Mouse (Mus musculus) heart, postnatal 0 days (tissue): ENCODE results near the gene Pxdn. TPM values are rescaled to one million over a fixed set of nuclear protein-coding genes. Genes with fewer than 3 reads are reported as not detected.

Experiments used
- ATAC-seq: fragments of 200-750 bp; cut with Nextera tagmentation; 2 replicates; pipeline ENCODE4 v1.8.0; 2017; ENCODE audit warnings: low read depth, moderate number of reproducible peaks, moderate library complexity; ENCODE audit not compliant: insufficient read depth
- DNase-seq: peaks from one replicate; pipeline ENCODE4 v3.0.0-alpha.2; 2016; ENCODE audit warnings: low spot score
- H3K27ac ChIP-seq: fragments of 300-500 bp; sonication (generic); 2 replicates; pipeline ENCODE4 v1.5.1; 2014; ENCODE audit warnings: low read depth, mild to moderate bottlenecking
- H3K27me3 ChIP-seq: fragments of 300-500 bp; sonication (generic); 2 replicates; pipeline ENCODE4 v1.6.1; 2014; ENCODE audit warnings: low read length, mixed read lengths; ENCODE audit not compliant: control insufficient read depth, insufficient read depth
- H3K36me3 ChIP-seq: fragments of 300-500 bp; sonication (generic); replicated peaks from 2 replicates; pipeline ENCODE4 v1.6.1; 2014; ENCODE audit warnings: low read length, mixed read lengths; ENCODE audit not compliant: control insufficient read depth, insufficient read depth
- H3K4me1 ChIP-seq: fragments of 300-500 bp; sonication (generic); 2 replicates; pipeline ENCODE4 v1.6.1; 2014; ENCODE audit warnings: antibody characterized with exemption; ENCODE audit not compliant: control insufficient read depth, insufficient read depth
- H3K4me2 ChIP-seq: fragments of 300-500 bp; sonication (generic); 2 replicates; pipeline ENCODE4 v1.6.1; 2014; ENCODE audit warnings: low read depth, mild to moderate bottlenecking, low read length, moderate library complexity
- H3K4me3 ChIP-seq: fragments of 300-500 bp; sonication (generic); 2 replicates; pipeline ENCODE4 v1.5.1; 2014; ENCODE audit warnings: low read depth, low read length
- H3K9ac ChIP-seq: fragments of 300-500 bp; sonication (generic); replicated peaks from 2 replicates; pipeline ENCODE4 v1.6.1; 2014; ENCODE audit warnings: low read depth, low read length, mixed read lengths
- H3K9me3 ChIP-seq: fragments of 300-500 bp; sonication (generic); replicated peaks from 2 replicates; pipeline ENCODE4 v1.6.1; 2016; ENCODE audit warnings: low read length; ENCODE audit not compliant: control insufficient read depth
- CTCF ChIP-seq: IDR thresholded peaks from 2 replicates; pipeline ENCODE4 v1.5.1; 2016; ENCODE audit warnings: antibody characterized with exemption, control low read depth, low read depth
- EP300 ChIP-seq: IDR thresholded peaks from 2 replicates; pipeline ENCODE4 v1.6.1; 2016; ENCODE audit warnings: antibody characterized with exemption, low read depth
- WGBS: fragments of 180-500 bp; shearing (Covaris S2); extraction: QIAGEN DNeasy Blood & Tissue Kit; methylation state at CpG from one replicate; pipeline ENCODE4 v1.1.7; 2014; 5-methylcytosine and 5-hydroxymethylcytosine counted together
- polyA plus RNA-seq: library from polyadenylated mRNA; unstranded; fragments of >200 nt; fragmentation: Nextera tagmentation; extraction: Ambion mirVana; gene quantifications from 2 replicates; pipeline ENCODE4 v1.2.1, GENCODE M21; 2015
- total RNA-seq: library from RNA; depleted of rRNA; stranded (reverse); fragments of >200 nt; gene quantifications from 2 replicates; pipeline ENCODE4 v1.2.3, GENCODE M21; 2014; ENCODE audit warnings: low replicate concordance

Gene Pxdn
- total and polyA plus RNA-seq, 2 experiments from 2014 or later: 49.7 to 144 TPM

DNA sequence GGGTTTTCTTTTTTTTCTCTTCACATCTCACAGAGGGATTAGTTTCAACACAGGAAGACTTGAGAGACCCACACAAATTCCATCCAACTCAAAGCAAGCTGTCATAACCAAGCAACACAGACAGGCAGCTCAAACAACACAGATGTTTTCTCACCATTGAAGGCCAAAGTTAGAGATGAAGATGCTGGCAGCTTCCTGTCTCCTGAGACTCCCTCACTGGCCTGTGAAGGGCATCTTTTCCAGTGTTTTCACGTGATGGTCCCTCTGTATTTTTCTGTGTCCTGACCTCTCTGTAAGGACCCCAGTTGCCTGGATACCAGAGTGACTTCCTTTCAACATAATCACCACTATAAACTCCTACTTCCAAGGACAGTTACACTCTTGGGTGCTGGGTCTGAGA, 98.0 kb downstream of the Pxdn start:
- Histone ChIP-seq H3K4me1 (no peaks in the 10 kb centered on the region), H3K4me3 (no peak overlapping the region), H3K27me3 (no peaks in the 10 kb centered on the region), H3K36me3 (no peaks in the 10 kb centered on the region), H3K9ac (no peak overlapping the region), H3K9me3 (no peaks in the 10 kb centered on the region), H3K4me2 (no peak overlapping the region), H3K27ac (peak overlapping the region; percentile 70; the same call in 1 of the 2 replicates)
- no peak for TF ChIP-seq CTCF
- TF ChIP-seq EP300: no peak
- ATAC-seq (peak; percentile 42; the same call in 1 of the 2 replicates), DNase-seq (no peak)
- 26% methylated on average over 1 of the region's 1 CpGs for WGBS

DNA sequence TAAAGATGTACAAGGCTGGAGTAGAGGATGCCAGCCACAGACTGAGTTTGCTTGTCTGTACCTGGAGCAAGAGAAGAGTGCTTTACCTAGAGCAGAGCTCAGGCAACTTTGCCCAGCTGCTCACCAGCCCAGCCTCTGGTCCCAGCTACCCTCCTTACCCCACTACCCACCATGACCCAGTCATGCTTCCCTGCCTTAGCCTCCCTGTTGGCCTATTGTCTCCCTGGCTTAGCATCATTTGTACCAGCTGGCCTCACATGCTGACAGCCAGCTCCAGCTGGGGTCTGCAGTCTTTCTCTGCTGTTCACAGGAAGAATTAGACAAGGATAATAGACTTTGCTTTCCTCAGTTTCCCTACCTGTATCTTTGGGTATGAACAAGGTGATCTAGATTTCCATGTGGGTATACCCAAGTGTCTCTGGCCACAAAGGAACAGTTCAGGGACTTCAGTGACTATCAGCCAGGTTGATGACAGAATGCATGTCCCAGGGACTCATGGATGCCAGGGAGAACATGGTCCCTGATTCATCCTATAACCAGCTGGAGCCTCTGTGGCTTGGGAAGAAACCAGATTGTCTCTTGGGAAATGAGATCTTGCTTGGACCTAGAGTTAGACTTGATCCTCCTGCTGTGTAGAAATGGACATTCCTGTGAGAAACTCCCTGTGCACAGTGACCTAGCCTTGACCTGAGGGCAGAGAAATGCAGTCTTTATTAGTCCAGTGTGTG, 98.6 kb downstream of the Pxdn start:
- DNase-seq: no peak

DNA sequence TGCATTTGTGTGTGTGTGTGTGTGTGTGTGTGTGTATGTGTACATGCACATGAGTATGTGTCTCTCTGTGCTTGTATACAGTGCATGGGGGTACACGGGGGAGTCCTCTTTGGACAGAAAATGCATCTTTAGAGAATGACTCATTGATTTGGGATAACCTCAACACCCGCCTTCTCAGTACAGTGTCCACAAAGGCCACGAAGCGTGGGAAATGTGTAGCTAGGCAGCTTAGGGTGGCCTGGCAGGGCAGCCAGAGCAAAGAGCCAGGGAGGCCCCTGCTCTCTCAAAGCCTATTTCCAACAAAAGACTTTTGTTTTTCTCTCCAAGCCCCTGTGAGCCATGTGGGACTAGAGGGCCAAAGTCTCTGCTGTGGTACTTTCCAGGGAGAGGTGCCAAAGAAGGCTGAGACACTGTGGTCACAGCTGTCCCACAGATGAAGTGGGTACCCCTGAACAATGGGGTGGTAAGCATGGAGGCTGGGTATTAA, 99.2 kb downstream of the Pxdn start:
- Histone ChIP-seq H3K4me1 (no peaks in the 10 kb centered on the region), H3K27me3 (no peaks in the 10 kb centered on the region), H3K9me3 (no peaks in the 10 kb centered on the region), H3K27ac (0 out of 2 replicates have a peak overlapping the region, but pooled peaks have one; percentile 38), H3K4me3 (no peak overlapping the region), H3K9ac (no peak overlapping the region), H3K36me3 (no peaks in the 10 kb centered on the region), H3K4me2 (no peak overlapping the region)
- ATAC-seq (peak; percentile 34), DNase-seq (peak; percentile 17)
- TF ChIP-seq CTCF: no peak
- TF ChIP-seq EP300: no peak
- WGBS: 63% methylated on average over 4 of the region's 4 CpGs

More for the DNA sequence above, 98.6 kb downstream of the Pxdn start:
- no peak overlapping the region for H3K9ac ChIP-seq
- no peaks in the 10 kb centered on the region for H3K36me3 ChIP-seq
- no peaks in the 10 kb centered on the region for H3K27me3 ChIP-seq
- H3K27ac ChIP-seq: peak overlapping the region; percentile 70
- ATAC-seq: peak; percentile 19
- no peaks in the 10 kb centered on the region for H3K9me3 ChIP-seq
- no peak overlapping the region for H3K4me3 ChIP-seq
- no peaks in the 10 kb centered on the region for H3K4me1 ChIP-seq
- H3K4me2 ChIP-seq: no peak overlapping the region
- TF ChIP-seq EP300 (no peak), CTCF (no peak)

DNA sequence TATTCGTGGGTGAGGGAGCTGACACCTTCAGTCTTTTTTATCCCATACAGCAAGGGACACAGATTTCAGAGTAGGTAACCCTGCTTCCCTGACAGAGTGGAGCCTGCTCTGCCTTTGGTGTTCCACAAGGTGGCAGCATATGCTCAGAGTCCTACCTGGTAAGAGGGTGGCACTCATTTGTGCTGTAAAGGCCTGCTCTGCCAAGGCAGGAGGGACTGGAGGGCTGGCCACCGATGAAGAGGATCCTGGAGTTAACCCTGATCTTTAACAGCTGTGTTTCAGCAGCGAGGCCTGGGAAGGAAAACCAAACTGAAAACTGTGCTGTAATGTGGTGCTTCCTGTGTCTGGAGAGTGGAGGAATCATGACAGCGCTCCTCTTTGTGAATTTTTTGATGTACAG, 102.2 kb downstream of the Pxdn start:
- no peaks in the 10 kb centered on the region for H3K36me3 ChIP-seq
- H3K27ac ChIP-seq: no peak overlapping the region
- 41% methylated on average over 4 of the region's 4 CpGs for WGBS
- H3K4me2 ChIP-seq: no peak overlapping the region
- H3K9me3 ChIP-seq: no peaks in the 10 kb centered on the region
- DNase-seq (peak; percentile 49), ATAC-seq (peak; percentile 42; the same call in 1 of the 2 replicates)
- no peaks in the 10 kb centered on the region for H3K4me1 ChIP-seq
- no peak overlapping the region for H3K4me3 ChIP-seq
- no peak overlapping the region for H3K9ac ChIP-seq
- H3K27me3 ChIP-seq: no peaks in the 10 kb centered on the region
- TF ChIP-seq CTCF: peak; percentile 78
- TF ChIP-seq EP300: no peak

DNA sequence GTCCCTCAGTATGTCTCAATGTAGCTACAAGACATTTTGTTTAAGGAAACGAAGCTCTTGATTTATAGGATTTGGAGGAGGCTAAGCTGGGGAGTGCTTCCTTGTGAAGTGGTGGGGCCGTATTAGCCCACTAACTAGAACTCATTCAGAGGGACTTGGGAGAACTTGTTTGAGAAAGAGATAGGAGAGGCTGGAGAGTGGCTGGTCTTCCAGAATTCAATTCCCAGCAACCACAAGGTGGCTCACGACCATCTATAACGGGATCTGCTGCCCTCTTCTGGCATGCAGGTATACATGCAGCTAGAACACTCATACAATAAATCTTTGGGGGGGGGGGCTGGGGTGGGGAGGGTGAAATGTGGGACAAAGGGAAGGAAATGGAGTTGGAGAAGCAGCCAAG, 102.7 kb downstream of the Pxdn start:
- Histone ChIP-seq H3K27ac (no peak overlapping the region), H3K9me3 (no peaks in the 10 kb centered on the region), H3K4me3 (no peak overlapping the region), H3K4me2 (no peak overlapping the region), H3K4me1 (no peaks in the 10 kb centered on the region), H3K36me3 (no peaks in the 10 kb centered on the region), H3K27me3 (no peaks in the 10 kb centered on the region), H3K9ac (no peak overlapping the region)
- peak; percentile 18; the same call in 1 of the 2 replicates for ATAC-seq
- WGBS: 23% methylated on average over 4 of the region's 4 CpGs
- peak; percentile 63 for DNase-seq
- TF ChIP-seq EP300: no peak
- peak; percentile 81 for TF ChIP-seq CTCF
